Mouse (Mus musculus) lung, adult 18-20 months (tissue): ENCODE measurements at regions not wholly inside any gene's neighbourhood (a gene's known extent, or its start where the extent isn't known, plus 50 kb on each side); places are given as distances from the start of the nearest gene placed in this dataset.

Experiments used
- DNase-seq, 2 experiments: peaks; one replicate each; pipeline ENCODE4 v3.0.0; 2022; ENCODE audit warnings: mixed read lengths in 2 of 2

DNA sequence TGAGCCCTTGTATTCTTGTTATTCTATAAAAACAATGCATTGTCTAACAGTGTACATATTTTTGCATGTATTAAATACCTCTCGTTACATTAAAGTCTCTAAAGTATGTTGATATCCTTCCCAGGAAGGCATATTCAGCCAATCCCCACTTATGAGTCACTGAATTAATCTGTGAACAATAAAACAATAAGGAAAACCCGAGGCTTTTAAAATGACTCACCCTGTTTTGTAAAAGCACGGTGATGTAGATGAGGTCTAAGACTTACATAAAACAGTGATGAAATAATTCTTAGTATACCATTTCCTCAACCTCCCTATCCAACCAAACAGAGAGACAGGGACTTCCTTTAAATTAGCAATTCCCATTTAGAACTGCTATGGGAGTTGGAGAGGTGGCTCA lies 95.8 kb downstream of the Asb7 start:
- DNase-seq: no peak

DNA sequence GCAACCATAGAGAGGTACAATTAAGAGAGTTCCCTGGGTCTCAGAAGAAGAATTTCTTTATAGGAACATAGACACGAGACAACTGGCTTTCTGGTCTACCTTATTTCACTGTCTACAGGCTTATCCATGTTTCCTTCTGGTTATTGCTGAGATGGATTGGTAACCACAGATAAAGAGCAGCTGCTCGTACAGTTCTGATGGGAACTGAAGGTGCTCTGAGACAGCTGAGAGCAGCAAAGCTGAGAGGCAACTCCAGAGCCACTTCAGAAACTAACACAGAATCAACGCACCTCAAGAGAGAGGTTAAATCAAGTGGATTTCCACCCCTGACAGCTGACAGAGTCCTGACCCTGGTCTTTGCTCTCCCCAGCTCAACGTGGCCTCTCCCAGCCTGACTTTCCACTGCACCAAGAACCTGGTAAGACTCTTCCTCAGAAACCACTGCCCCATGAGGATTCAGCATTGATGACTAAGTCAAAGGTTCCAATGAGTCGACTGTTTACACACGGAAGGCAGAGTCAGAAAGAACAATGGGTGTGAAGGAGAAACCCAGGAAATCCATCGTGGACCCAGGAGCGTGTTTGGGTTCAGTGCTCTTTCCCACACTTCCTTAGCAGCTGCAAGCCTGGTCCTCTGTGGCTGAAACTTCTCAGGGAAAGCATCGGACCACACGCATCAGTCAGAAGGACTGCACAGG lies 97.7 kb downstream of the Asb7 start:
- DNase-seq: no peak

DNA sequence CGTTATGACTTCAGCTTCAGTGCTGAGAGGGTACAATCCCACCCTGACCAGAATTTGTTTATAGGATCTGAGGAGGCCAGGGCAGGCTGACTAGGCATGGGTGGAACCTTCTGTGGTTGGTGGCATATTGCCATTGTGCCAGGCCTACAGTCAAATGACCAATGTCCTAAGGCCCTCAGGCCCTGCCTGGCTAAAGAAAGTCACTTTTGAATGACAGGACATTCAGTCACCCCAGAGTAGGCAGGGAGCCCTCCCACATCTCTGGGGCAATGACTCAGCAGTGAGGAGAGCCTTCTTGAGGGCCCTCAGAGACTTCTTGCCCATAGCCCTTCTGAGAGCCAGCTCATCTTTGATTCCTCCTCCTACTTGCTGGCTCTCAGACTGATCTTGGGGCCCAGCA lies 102.9 kb downstream of the Asb7 start:
- DNase-seq: no peak

DNA sequence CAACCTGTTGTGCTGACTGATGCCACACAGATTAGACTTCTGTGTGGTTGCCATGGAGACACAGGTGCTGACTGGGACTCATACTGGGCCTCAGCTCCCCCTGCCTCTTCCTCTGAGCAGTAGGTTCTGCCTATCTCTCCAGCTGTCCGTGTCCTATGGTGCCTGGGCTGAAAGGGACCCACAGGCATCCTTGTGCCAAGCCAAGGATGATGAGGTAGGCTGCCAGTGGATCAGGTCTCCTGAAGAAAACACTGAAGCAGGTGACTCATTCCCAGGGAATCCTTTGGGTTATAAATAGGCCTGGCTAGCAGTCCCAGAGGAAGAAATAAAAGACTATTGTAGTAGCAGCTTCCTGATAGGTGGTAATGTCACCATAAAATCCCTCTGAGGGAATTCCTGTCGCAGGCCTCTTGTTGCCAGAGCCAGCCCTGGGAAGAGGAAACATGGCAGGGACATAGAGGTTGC lies 108.7 kb downstream of the Asb7 start:
- DNase-seq: no peak

DNA sequence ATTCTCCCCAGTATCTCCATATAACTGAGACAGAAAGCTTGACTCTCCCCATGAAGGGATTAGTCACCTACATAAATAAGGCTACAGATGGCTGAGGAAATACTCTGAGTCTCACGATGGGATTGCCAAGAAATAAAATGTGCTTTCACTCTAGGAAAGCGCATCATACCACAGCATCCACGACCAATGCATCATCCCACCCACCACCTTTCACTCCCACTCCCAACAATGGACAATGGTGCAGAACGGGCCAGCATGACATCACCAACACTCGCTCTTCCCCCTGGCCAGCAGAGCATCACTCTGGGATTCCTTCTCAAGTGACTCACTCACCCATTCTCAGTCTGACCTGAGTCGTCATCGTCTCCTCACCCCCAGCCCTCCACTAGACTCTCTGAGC lies 113.1 kb downstream of the Asb7 start:
- DNase-seq: no peak

DNA sequence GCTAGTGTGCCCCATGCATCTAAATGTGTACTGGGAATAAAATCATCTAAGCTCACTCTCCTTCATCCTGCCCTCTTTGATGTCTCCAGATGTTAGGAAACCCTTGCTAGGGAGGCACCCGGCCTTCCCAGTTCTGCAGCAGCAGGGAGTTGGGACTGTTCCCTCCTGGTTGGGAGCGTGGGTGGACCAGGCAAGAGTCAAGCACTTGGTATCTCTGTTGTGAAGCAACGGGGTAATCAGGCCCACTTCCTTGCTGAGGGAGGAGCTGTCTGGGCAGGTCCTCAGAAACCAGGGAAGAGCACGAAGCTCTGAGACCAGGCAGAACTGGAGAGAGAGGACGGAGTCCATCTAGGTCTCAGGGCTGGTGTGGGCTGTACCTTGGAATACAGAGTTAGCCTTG lies 117.9 kb downstream of the Asb7 start:
- peak; percentile 13 to 17 for DNase-seq

DNA sequence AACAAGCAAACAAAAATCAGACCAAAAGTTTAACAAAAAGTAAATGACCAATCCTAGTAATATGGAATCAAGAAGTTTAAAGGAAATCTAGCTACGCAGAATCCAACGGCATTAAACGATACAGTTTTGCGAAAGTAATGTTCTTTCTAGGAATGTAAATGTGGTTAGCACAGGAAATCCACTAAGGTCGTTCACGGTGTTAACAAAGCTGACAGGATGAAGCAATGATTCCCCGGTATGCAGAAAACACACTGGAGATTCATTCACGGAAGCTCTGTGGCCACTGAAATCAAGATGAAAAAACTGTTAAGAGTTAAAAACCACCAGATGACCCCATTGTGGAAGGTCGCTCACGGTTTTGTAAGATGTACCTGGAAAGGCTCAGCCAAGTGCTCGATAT lies 120.4 kb upstream of the Aldh1a3 start:
- DNase-seq: no peak

DNA sequence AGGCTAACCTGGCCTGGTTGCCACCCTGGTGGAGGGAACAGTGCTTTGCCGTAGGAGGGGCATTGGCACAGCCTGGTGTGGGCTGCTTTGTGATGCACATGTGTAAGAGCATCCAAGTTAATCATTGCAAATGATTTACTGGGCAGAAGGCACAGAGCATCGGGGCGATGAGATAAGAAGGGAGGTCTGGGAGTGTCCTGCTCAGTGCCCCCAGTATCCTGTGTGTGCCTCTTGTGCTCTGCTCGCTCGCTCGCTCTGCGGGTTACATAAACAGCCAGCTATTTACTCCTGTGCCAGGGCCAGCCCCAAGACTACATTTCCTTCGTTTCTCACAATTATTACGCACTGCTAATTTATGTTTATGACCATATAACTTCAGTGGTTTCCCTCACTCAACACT lies 117.9 kb upstream of the Aldh1a3 start:
- DNase-seq: no peak

DNA sequence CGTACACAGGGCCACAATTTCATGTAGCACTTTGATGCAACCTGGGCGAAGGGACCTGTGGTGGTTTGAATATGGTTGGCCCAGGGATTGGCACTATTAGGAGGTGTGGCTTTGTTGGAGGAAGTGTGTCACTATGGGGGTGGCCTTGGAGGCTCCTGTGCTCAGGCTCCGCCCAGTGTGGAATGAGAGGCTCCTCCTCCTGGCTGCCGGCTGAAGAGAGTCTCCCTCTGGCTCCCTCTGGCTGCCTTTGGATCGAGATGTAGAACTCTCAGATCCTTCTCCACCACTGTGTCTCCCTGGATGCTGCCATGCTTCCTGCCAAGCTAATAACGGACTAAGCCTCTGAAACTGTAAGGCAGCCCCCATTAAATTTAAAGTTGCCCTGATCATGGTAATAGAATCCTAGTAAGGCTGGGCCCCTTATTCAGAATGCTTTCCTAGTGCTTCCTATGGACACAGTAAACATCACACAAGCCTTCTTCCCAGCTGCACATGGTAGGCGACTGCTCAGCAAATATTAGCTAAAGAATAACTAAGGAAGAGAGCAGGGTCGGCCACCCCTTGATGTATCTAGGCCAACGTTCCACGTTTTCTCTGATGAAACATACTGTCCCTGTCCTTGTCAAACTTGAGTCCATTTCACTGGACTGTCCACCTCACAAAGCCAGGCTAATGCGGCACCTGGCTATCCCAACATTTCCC lies 117.2 kb upstream of the Aldh1a3 start:
- DNase-seq: no peak

DNA sequence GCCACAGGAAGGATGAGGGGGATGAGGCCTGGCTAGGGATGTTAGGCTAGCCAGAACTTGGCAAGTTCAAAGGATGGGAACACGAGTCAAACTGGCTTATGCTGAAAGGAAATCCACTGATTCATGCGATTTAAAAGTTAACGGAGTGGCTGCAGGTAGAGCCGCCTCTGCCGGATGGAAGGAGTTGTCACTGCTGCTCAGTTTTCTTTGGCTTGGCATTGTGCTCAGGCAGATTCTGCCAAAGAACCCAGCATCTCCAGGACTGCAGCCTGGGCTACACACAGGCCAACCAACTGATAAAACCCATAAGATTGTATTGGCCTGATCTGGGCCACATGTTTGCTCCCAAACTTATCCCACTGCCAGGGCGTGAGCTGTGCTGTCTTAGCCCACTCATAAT lies 105.3 kb upstream of the Aldh1a3 start:
- DNase-seq: no peak

DNA sequence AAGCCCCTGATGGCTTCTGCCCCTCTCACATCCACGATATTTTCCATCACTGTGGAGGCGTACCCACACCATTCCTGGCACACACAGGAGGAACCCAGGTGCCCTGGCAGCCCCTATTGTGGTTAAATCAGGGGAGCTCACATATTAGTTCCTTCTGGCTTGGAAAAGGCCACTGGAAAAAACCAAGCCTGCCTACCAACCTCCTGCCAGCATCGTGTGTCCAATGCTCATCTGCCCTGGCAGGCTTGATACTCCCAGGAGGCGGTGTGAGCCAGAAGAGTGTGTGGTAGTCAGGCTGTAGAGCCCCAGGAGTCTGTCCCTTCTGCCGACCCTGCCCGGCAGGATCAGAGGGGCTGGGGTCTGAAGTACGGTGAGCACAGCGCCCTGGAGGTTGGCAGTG lies 104.7 kb upstream of the Aldh1a3 start:
- no peak for DNase-seq

DNA sequence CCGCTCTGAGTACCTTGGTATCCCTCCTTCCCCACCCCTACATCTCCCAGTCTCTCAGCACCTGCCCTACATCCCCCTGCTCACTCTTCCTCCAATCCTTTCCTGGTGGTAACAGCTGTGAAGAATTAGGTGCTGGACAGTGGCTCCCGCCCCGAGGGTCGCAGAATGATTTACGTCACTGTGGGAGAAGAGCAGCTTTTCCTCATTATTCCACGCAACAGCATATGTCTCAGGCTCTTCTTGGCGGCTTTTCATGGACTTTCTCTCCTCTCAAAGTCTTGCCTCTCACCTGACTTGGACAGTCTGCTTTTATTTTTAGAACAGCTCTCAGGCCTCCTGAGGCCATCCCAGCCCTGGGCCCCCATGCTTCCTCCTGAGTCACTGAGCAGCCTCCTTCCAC lies 103.8 kb upstream of the Aldh1a3 start:
- no peak for DNase-seq

DNA sequence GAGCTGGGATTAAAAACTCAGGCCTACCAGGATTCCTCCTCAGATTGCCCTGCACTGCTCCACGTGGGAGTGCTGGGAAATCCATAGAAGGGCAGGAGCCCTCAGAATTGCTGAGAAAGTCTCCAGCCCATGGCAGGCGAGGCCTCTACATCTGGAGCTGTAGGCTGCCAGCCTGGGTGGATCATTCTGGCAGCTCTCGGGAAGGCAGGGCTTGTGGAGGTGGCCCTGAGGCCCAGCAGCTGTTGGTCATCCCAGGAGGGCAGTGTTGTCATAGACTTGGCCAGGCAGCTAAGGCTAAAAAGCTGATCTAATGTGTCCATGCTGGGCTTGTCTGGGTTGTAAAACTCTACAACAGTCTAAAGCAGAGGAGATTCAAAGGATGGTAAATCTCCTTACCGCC lies 101.6 kb upstream of the Aldh1a3 start:
- DNase-seq: peak; percentile 70 to 72

DNA sequence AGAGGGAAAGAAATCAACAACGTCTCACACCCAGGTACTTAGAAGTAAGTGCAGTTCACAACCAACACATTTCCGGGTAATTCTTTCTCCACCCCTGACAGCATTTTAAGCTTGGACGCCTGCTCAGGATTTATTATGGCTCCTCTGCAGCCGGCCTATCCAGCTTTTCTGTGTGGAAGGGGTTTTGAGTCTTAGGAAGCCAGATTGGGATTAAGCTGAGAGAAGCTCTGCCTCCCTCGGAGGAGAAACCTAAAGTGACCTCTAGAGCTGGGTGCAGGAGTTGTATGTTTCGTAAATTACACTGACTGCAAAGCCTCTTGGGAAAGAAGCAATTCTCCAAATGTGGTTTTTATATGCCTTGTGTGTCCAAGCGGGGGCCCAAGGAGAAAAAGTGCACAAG lies 96.6 kb upstream of the Aldh1a3 start:
- no peak for DNase-seq

DNA sequence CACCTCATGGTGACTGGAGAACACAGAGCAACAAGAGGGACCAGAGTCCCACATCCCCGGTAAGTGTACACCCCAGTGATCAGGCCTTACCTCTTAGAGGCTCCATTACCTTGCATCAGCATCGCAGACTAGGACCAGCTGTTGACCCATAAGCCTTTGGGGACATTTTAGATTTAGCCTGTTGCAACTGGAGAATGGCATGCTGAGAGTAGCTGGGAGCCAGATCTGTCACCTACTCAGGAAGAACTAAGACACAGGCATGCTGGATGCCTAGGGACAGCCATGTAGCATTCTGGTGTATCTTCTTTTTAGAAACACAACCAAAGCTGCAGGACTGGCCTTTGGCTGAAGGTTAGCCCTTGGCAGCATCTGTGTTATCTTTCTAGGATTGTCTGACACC lies 94.2 kb upstream of the Aldh1a3 start:
- peak in 1 of 2 experiments; percentile 30 for DNase-seq

DNA sequence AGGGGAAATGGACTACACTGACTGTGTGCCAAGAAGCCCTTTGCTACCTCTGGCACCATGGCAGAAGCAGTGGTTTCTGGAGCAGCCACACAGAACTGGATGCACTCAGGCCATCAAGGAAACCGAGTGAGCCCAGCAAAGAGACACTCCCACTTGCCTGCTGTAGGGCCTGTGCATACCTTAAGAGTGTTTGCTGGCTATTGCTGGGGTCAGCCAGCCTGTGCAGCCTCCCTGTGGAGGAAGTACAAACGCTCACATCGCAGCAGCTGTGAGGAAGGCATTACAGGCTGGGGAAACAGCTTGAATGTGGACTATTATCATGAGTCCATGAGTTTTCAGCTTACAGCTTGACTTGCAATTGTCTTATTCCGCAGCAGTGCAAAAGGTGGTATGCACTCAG lies 88.8 kb upstream of the Aldh1a3 start:
- DNase-seq: no peak

DNA sequence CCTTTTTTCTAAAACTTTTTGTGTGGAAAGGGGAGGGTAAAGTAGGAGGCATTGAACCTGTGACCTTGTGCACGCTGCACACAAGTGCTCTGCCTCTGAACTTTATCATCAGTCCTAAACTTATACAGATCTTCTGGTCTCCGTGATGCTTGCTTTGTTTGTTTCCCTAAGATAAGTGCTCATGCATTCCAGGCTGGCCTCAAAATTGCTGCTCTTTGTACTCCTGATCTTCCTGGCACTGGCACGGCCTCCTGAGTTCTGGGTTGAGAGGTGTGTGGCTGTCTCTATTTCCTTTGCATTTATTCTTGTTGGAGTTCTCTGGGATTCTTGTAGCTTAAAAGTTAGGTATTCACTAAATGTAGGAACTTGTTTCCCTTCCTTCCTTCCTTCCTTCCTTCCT lies 86.1 kb upstream of the Aldh1a3 start:
- DNase-seq: no peak

DNA sequence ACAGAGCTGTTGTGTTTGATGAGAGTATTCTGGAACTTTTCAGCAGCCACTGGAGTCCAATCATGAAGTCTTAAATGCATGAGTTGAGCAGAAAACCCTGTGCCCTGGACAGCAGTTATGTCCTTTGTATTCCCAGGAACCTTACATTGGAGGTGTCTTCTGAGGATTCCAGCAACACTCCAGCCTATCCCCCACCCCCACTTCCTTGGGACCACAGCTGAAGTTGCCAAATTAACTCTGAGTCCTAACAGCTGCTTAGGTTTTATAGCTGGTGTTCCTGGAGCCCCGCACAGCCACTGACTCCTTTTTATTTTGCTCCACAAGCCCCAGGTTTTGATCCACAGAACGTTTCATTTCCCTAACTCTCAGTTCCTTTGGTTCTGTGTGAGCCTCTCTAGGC lies 78.4 kb upstream of the Aldh1a3 start:
- no peak for DNase-seq

DNA sequence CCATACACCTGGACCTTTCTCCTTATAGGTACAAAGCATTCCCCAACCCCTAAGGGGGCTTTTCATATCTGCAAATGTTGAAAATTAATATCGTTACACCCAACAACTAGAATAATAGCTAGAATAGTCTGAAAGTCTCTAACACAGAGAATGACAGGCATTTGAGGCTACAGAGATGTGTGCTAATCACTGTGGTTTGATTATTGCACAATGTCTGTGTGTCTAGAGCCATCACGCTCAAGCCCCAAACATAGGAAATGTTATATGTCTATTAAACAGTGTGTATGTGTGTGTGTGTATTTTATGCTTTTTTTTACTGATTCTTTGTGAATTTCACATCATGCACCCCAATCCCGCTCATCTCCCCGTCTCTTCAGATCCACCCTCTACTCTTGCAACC lies 77.2 kb upstream of the Aldh1a3 start:
- DNase-seq: no peak

DNA sequence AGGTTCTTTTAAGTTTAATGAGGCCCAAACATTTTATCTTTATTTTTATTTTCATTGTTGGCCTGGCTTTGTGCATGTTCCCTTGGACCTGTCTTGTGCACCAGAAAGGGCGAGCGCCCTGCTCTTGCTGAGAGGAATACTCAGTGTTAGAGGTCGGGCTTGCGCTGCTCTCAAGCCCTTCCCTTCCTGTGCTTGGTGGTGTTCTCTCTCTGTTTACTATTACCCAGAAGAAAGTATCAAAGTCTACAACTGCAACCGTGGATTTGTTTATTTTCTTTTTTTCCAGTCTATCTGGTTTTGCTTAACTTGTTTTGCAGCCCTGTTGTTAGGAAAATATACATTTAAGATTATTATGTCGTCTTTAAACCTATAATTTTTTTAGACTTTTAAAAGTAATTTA lies 74.1 kb upstream of the Aldh1a3 start:
- no peak for DNase-seq

DNA sequence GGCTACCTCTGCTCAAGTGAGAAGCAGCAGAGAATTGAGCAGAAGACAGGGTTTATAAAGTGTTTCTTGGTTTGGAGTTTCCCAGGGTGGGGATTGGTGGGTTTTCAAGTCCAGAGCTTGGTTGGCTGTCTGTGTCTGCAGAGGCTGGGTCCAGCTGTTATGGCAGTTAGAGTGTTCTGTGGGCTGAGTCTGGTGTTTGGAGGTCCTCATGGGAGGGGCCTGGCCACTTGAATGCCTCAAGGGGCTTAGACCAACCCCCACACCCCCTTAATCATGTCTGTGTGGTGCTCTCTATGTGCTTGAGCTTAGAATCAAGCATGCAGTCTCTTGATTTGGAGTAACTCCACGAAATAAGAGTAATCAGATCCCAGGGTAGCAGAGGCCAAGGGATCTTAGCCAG lies 70.2 kb upstream of the Aldh1a3 start:
- DNase-seq: no peak

DNA sequence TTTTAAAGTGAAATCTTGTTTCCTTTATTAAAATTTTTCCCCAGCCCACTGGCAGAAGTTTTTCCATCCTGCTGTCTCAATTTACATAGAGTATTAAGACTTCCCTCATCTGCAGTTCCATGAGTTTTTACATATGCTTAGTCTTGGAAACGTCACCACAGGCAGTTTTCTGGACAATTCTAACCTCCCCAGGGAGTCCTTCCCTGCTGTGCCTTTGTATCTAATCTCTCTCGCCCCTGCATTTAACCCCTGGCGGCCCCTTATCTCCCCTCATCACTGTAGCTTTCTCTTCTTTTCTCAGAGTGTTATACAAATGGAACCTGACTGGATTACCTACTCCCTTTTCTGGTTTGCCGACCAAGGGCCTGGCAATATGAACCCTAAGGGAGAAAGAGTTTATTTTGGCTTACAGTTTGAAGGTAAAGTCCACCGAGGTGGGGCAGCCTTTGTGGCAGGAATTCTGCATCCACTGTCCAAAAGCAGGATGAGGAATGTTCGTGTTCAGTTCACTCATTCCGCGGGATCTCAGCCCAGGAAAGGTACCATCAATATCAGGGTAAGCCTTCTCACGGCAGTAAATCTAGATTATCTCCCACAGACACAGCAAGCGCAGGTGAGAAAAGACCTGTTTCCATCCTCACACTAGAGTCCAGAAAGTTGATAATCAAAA lies 66.0 kb upstream of the Aldh1a3 start:
- DNase-seq: no peak

DNA sequence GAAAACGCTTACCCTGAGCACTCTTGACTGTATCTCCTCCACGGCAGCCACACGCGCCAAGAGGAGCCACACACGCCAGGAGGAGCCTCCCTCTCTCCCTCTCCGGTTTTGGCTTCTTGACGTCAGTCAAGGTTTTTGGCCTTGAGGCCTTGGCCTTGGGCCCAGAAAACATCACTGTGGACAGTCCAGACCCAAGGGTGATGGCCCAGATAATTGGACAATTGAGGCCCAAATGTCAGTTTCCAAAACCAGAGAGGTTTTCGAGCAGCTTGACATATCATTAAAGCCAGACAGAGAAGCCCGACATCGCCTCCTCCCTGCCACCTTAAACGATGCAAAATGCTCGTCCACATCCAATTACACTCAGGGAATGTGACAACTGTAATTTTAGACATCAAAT lies 65.4 kb upstream of the Aldh1a3 start:
- DNase-seq: no peak

DNA sequence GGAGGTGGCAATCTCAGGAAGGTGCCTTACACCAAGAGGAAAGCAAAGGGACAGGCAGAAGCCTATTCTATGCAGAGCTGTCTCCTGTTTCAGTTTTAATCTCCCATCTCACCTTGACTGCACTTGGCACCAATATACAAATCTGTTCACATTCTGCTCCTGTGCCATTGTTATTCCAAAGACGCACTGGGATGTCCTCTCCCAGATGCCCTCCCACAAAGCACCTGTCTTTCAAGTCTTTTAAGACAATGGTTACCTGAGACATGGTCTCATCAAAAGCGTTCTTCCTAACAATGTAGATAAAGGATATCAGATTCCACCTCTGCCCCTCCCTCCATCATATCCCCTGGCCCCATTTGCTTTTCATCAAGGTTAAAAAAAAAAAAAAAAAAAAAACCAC lies 64.2 kb upstream of the Aldh1a3 start:
- no peak for DNase-seq
